Mouse (Mus musculus): Measurements from ENCODE around the gene Znhit2.

DNA sequence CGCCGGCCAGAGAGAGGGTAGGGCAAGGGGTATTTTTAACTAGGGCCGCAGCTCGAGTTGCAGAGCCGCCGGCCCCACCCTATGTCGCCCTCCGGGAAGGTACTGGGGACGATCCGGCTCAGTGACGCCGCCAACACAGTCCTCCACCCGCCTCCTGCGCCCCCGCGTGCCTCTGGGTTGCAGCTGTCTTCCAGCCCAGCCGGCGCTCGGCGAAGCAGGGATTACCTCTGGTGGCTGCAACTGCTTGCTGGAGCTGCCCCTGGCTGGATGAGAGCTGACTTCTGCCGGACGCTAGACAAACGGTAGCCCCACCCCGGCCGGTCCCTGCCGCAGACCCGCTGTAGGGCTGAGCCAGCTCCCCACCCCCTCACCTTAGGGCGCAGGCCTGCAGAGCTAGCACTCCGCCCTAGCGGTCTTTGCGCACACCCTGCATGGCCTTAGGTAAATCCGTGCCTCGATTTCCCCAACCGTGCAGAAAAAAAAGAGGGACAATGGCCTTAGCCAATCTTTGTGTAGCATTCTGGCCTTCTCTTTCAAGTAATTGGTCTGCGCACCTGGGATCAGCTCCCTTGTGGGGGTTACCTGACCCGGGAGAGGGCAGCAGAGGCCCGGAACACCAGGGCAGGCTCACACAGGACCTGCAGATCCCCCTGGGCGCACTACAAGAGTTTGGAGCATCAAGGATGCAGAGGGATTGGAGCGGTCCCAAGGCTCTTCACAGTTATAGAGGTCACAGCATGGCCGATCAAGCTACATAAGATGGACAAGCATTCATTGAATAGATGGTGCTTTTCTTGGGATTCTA, 45.3 kb upstream of the Znhit2 start, which contains the start of gene Capn1:
- TF ChIP-seq POLR2A (IDR thresholded peaks at IDR 0.05; ENCODE audit: control insufficient read depth, extremely low read depth, insufficient read depth, low read length, poor library complexity), result no peak
- TF ChIP-seq CTCF (IDR thresholded peaks at IDR 0.05; ENCODE audit: borderline replicate concordance, control insufficient read depth, extremely low read depth, insufficient read depth, low read length, poor library complexity), result 0 out of 2 replicates have a peak, but pooled peaks have one; percentile 41
